Mouse (Mus musculus): ENCODE results near the gene Aknad1. TPM values are rescaled to one million over a fixed set of nuclear protein-coding genes. Genes with fewer than 3 reads are reported as not detected.

Aknad1 gene
- polyA plus RNA-seq, 1 experiment from 2014 or later, result 1.2 TPM

GRCm38 (mm10) chr3:108787754-108788454, 48.4 kb downstream of the Aknad1 start:
- ATAC-seq (ENCODE audit: insufficient number of reproducible peaks, low FRiP score, low TSS enrichment, low read depth), result no peak
- Histone ChIP-seq H3K27me3 (no peaks in the 10 kb centered on the region), H3K36me3 (peaks cover 6% of the 10 kb centered on the region; the same call in 1 of the 2 replicates), H3K27ac (replicated peaks) (no peak overlapping the region), H3K9ac (no peak overlapping the region), H3K9me3 (replicated peaks) (0 out of 2 replicates have a peak, but pooled peaks cover 7% of the 10 kb centered on the region), H3K4me1 (peaks cover 41% of the 10 kb centered on the region), H3K4me2 (replicated peaks) (no peak overlapping the region), H3K4me3 (replicated peaks) (no peak overlapping the region)
- WGBS, result 31% methylated on average over 12 of the region's 12 CpGs

DNA sequence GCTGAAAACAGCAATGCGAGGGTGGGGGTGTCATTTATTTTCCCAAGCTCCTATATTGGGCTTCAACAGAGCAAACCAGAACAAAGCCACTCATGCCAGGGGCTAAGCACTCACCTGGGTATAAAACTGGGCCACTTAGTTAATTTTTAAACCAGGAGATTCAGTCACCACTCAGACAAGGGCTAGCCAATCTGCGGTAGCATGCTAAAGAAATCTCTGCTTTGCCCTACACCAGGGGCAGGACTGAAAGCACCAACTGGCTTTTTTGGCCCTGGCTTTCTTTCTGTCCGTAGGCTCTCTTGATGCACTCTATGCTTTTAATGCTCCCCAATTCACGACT, 49.0 kb downstream of the Aknad1 start:
- no peak for ATAC-seq (ENCODE audit: insufficient number of reproducible peaks, low FRiP score, low TSS enrichment, low read depth)
- H3K9me3 ChIP-seq (replicated peaks), result 0 out of 2 replicates have a peak, but pooled peaks cover 7% of the 10 kb centered on the region
- H3K27me3 ChIP-seq, result no peaks in the 10 kb centered on the region
- no peak overlapping the region for H3K27ac ChIP-seq (replicated peaks)
- H3K36me3 ChIP-seq, result peaks cover 6% of the 10 kb centered on the region; the same call in 1 of the 2 replicates
- no peak overlapping the region for H3K9ac ChIP-seq
- no peak overlapping the region for H3K4me3 ChIP-seq (replicated peaks)
- H3K4me1 ChIP-seq, result peaks cover 41% of the 10 kb centered on the region
- no peak overlapping the region for H3K4me2 ChIP-seq (replicated peaks)
- 90% methylated on average over 4 of the region's 4 CpGs for WGBS

DNA sequence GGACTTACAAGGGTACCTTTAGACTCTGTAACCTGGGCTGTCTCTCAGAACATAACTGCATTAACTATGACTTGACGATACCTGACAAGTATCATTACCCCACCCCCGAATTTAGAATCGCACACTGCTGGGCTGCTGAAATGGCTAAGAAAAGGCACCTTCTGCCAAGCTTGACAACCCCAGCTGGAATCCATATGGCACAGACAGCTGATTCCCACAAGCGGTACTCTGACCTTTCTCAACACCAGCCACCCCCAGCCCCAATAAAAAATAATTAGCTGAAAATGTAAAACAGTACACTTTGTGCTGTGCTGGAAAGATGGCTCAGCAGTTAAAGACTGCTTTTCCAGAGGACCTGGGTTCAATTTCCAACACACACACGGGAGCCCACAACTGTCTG, 49.8 kb downstream of the Aknad1 start:
- Histone ChIP-seq H3K4me3 (replicated peaks) (no peak overlapping the region), H3K27ac (replicated peaks) (peak overlapping the region; percentile 65), H3K4me1 (peaks cover 41% of the 10 kb centered on the region), H3K9me3 (replicated peaks) (0 out of 2 replicates have a peak, but pooled peaks cover 7% of the 10 kb centered on the region), H3K9ac (no peak overlapping the region), H3K4me2 (replicated peaks) (no peak overlapping the region), H3K27me3 (no peaks in the 10 kb centered on the region), H3K36me3 (peaks cover 11% of the 10 kb centered on the region; the same call in 1 of the 2 replicates)
- no peak for ATAC-seq (ENCODE audit: insufficient number of reproducible peaks, low FRiP score, low TSS enrichment, low read depth)
- WGBS, result 32% methylated on average over 5 of the region's 5 CpGs

- H3K4me1 ChIP-seq, result peaks cover 41% of the 10 kb centered on the region
- no peak overlapping the region for H3K4me3 ChIP-seq (replicated peaks)
- WGBS, result 65% methylated on average over 3 of the region's 3 CpGs
- H3K9me3 ChIP-seq (replicated peaks), result no peaks in the 10 kb centered on the region
- H3K9ac ChIP-seq, result no peak overlapping the region
- no peaks in the 10 kb centered on the region for H3K27me3 ChIP-seq
- H3K4me2 ChIP-seq (replicated peaks), result no peak overlapping the region
- no peak for ATAC-seq (ENCODE audit: insufficient number of reproducible peaks, low FRiP score, low TSS enrichment, low read depth)
- peak overlapping the region; percentile 84 for H3K27ac ChIP-seq (replicated peaks)
- H3K36me3 ChIP-seq, result peaks cover 15% of the 10 kb centered on the region
Observed at GRCm38 (mm10) chr3:108790499-108790898, 51.0 kb downstream of the Aknad1 start.

- Histone ChIP-seq H3K27ac (replicated peaks) (peak overlapping the region; percentile 84), H3K9me3 (replicated peaks) (no peaks in the 10 kb centered on the region), H3K4me3 (replicated peaks) (no peak overlapping the region), H3K27me3 (no peaks in the 10 kb centered on the region), H3K9ac (no peak overlapping the region), H3K36me3 (peaks cover 17% of the 10 kb centered on the region), H3K4me2 (replicated peaks) (no peak overlapping the region), H3K4me1 (peaks cover 41% of the 10 kb centered on the region)
- peak; percentile 67 for ATAC-seq (ENCODE audit: insufficient number of reproducible peaks, low FRiP score, low TSS enrichment, low read depth)
- WGBS, result 21% methylated on average over 7 of the region's 7 CpGs
Observed at GRCm38 (mm10) chr3:108791054-108791706, 51.7 kb downstream of the Aknad1 start.

- H3K4me3 ChIP-seq (replicated peaks), result no peak overlapping the region
- peak overlapping the region; percentile 5; the same call in 1 of the 2 replicates for H3K27ac ChIP-seq (replicated peaks)
- H3K27me3 ChIP-seq, result no peaks in the 10 kb centered on the region
- H3K36me3 ChIP-seq, result peaks cover 22% of the 10 kb centered on the region
- no peak overlapping the region for H3K9ac ChIP-seq
- no peak for ATAC-seq (ENCODE audit: insufficient number of reproducible peaks, low FRiP score, low TSS enrichment, low read depth)
- no peaks in the 10 kb centered on the region for H3K9me3 ChIP-seq (replicated peaks)
- H3K4me2 ChIP-seq (replicated peaks), result no peak overlapping the region
- H3K4me1 ChIP-seq, result peaks cover 41% of the 10 kb centered on the region
Observed at GRCm38 (mm10) chr3:108792420-108792819, 53.0 kb downstream of the Aknad1 start.

GRCm38 (mm10) chr3:108794780-108795179, 55.3 kb downstream of the Aknad1 start:
- H3K36me3 ChIP-seq, result peaks cover 32% of the 10 kb centered on the region
- no peaks in the 10 kb centered on the region for H3K27me3 ChIP-seq
- no peak overlapping the region for H3K9ac ChIP-seq
- no peak overlapping the region for H3K4me2 ChIP-seq (replicated peaks)
- no peaks in the 10 kb centered on the region for H3K9me3 ChIP-seq (replicated peaks)
- ATAC-seq (ENCODE audit: insufficient number of reproducible peaks, low FRiP score, low TSS enrichment, low read depth), result no peak
- H3K4me3 ChIP-seq (replicated peaks), result no peak overlapping the region
- 61% methylated on average over 9 of the region's 9 CpGs for WGBS
- peaks cover 24% of the 10 kb centered on the region for H3K4me1 ChIP-seq
- H3K27ac ChIP-seq (replicated peaks), result no peak overlapping the region

GRCm38 (mm10) chr3:108795554-108796299, 56.3 kb downstream of the Aknad1 start:
- Histone ChIP-seq H3K4me2 (replicated peaks) (no peak overlapping the region), H3K9me3 (replicated peaks) (no peaks in the 10 kb centered on the region), H3K4me1 (peaks cover 20% of the 10 kb centered on the region), H3K27me3 (no peaks in the 10 kb centered on the region), H3K4me3 (replicated peaks) (no peak overlapping the region), H3K27ac (replicated peaks) (no peak overlapping the region), H3K36me3 (peaks cover 42% of the 10 kb centered on the region), H3K9ac (no peak overlapping the region)
- WGBS, result 76% methylated on average over 7 of the region's 7 CpGs
- ATAC-seq (ENCODE audit: insufficient number of reproducible peaks, low FRiP score, low TSS enrichment, low read depth), result no peak

GRCm38 (mm10) chr3:108796386-108796785, 56.9 kb downstream of the Aknad1 start:
- H3K4me1 ChIP-seq, result peaks cover 13% of the 10 kb centered on the region
- H3K36me3 ChIP-seq, result peaks cover 48% of the 10 kb centered on the region
- H3K4me2 ChIP-seq (replicated peaks), result no peak overlapping the region
- no peaks in the 10 kb centered on the region for H3K27me3 ChIP-seq
- H3K4me3 ChIP-seq (replicated peaks), result no peak overlapping the region
- WGBS, result 85% methylated on average over 4 of the region's 4 CpGs
- no peaks in the 10 kb centered on the region for H3K9me3 ChIP-seq (replicated peaks)
- ATAC-seq (ENCODE audit: insufficient number of reproducible peaks, low FRiP score, low TSS enrichment, low read depth), result no peak
- H3K27ac ChIP-seq (replicated peaks), result no peak overlapping the region
- H3K9ac ChIP-seq, result no peak overlapping the region

- Histone ChIP-seq H3K9ac (no peak overlapping the region), H3K4me2 (replicated peaks) (no peak overlapping the region), H3K27ac (replicated peaks) (no peak overlapping the region), H3K27me3 (no peaks in the 10 kb centered on the region), H3K4me3 (replicated peaks) (no peak overlapping the region), H3K9me3 (replicated peaks) (no peaks in the 10 kb centered on the region), H3K4me1 (peaks cover under 1% of the 10 kb centered on the region; the same call in 1 of the 2 replicates), H3K36me3 (peaks cover 56% of the 10 kb centered on the region)
- 83% methylated on average over 6 of the region's 6 CpGs for WGBS
- ATAC-seq (ENCODE audit: insufficient number of reproducible peaks, low FRiP score, low TSS enrichment, low read depth), result no peak
Observed at GRCm38 (mm10) chr3:108797723-108798122, 58.3 kb downstream of the Aknad1 start.

GRCm38 (mm10) chr3:108798375-108798774, 58.9 kb downstream of the Aknad1 start:
- Histone ChIP-seq H3K9me3 (replicated peaks) (no peaks in the 10 kb centered on the region), H3K4me2 (replicated peaks) (no peak overlapping the region), H3K9ac (no peak overlapping the region), H3K36me3 (peaks cover 62% of the 10 kb centered on the region), H3K4me3 (replicated peaks) (no peak overlapping the region), H3K27ac (replicated peaks) (no peak overlapping the region), H3K27me3 (no peaks in the 10 kb centered on the region), H3K4me1 (no peaks in the 10 kb centered on the region)
- ATAC-seq (ENCODE audit: insufficient number of reproducible peaks, low FRiP score, low TSS enrichment, low read depth), result no peak
- WGBS, result 83% methylated on average over 2 of the region's 2 CpGs
